Mouse (Mus musculus) cerebellum, postnatal 36 days (tissue): Measurements from ENCODE around the gene Cyp1a2.
A peak's percentile ranks its signal among the peaks of the same experiment; 100 is the strongest.

Source experiments
- DNase-seq, 2 experiments: peaks; one replicate each; pipeline ENCODE4 v3.0.0; 2021 to 2022; ENCODE audit warnings: mixed read lengths in 2 of 2

Cyp1a2 gene

DNA sequence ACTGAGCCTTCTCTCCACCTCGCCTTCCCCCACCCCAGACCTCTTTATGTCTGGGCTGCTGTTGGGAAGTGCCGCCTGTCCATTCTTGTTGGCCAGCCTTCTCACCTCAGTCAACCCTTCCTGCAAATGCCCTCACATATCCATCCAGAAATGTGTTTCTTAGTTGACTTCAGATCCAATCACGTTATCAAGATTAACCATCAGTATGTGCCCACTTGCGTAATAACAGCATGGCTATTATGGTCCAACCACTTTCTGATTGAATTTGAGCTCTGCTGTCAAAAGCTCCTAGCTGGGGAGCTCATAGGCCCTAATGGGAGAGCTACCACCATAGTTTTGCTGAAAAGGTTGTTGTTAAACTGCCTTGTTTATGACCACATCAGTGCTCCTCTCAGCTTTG lies 12.5 kb downstream of the Cyp1a2 start:
- DNase-seq, result no peak

DNA sequence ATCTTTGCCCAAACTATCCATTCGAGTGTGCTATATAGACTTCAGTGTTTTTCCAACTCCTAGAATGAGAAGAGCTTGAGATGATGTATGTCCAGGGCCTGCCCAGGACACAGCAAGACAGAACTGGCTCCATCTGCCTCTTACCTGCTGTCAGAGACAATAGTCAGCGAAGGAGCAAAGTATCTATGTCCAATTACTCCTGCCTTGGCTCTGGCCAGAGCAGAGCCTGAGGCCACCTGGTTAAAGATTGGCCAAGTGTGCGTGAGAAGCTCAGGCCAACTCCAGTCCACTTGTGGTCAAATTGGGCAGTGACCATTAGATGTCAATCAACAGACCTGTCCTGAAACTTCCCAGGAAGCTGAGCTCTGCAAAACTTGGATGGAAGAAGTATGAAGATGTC lies 13.9 kb downstream of the Cyp1a2 start:
- no peak for DNase-seq

DNA sequence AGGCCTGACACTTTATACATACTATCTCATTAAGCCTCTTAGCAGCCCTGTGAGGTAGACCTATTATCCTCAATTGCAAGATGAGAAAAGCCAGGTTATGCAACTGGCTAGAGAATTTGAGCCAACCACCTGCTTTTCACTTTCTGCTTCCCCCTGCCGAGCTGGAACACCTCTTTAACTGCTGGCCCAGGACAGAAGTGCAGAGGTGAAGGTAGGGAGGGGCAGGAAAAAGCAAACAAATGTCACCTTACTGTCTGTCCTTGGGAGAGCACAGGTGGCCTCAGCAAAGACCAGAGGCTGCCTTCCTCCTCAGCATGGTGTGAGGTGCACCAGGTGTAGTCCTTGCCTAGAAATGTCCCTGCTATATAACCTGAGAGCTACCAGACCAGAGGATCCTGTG lies 15.2 kb downstream of the Cyp1a2 start:
- DNase-seq, result no peak

DNA sequence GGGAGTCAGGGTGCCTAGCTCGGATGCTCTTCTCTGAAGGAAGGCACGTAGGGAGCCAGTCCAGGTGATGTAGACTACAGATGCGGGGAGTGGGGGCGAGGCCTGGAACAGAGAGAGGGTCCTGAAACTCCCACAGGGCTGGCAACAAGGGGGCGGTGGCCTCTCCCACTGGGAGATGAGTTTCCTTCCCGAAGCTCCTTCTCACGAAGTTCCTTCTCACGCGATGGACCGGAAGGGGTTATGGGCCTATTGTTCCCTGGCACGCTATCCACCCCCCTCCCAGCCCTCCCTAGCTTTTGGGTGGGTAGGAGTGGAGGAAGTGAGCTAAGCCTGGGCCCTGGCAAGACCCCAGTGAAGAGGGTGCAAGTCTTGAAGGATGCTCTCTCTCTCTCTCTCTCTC lies 15.7 kb downstream of the Cyp1a2 start:
- DNase-seq, result no peak

DNA sequence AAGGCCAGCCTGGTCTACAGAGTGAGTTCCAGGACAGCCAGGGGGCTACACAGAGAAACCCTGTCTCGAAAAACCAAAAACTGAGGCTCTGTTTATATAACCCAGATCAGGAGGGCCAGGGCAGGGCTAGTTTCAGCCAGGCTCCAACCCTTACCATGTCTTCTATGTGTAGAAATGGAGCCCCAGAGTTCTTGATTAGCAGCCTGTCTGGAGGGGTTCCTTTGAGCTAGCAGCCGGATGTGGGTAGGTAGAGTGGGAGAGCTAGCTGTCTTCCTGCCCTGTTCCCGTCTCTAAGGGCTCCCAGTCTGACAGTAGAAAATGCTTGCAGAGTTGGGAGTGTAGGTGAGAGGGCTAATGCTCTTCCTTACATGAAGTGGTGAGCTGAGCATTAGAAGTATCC lies 16.4 kb downstream of the Cyp1a2 start:
- no peak for DNase-seq

DNA sequence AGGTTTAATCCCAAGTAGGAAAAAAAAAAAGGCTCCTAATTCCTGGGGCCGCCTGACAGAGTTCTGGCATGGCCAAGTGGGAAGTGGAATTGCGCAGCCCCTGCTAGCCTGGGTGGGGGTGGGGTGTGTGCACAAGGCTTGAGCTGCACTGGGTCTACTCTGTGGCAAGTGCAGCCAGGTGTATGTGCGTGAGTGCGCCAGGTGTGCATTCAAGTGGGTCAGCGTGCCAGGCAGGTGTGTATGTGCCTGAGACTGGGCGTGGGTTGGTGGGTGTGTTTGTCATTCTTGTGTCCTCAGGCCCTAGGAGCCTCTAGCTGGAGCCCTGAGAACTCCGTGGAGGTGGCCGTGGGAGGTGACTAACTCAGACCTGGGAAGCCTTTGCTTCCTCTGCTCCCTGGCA lies 17.0 kb downstream of the Cyp1a2 start:
- DNase-seq, result no peak

DNA sequence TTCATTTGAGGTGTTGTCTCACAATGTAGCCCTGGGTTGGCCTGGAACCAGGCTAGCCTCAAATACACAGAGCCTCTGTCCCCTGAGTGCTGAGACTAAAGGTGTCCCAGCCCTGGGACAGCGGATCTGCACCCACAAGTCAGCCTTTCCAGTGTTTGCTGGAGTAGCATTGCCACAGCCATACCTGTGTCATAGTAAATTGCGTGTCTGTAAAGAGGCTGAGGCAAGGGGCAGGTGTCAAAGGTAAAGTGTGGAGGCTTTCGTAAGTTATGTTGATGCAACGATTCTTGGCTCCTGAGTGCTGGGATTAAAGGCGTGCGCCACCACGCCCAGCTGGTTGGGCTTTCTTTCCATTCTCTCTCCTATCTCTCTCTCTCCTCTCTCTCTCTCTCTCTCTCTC lies 18.9 kb downstream of the Cyp1a2 start:
- no peak for DNase-seq

DNA sequence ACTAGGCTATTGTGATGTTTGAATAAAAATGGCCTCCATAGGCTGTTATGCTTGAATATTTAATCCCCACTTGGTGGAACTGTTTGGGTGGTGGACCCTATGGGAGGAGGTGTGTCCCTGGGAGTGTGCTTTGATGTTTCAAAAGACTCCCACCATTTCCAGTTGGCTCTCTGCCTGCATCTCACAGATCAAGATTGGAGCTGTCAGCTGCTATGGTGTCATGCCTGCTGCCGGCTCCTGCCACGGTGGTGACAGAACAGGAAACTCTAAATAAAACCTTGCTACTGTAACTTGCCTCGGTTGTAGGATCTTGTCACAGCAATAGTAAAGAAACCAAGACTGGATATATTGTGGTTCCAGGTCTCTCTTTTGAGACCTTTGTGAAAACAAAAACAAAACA lies 22.0 kb downstream of the Cyp1a2 start:
- no peak for DNase-seq

DNA sequence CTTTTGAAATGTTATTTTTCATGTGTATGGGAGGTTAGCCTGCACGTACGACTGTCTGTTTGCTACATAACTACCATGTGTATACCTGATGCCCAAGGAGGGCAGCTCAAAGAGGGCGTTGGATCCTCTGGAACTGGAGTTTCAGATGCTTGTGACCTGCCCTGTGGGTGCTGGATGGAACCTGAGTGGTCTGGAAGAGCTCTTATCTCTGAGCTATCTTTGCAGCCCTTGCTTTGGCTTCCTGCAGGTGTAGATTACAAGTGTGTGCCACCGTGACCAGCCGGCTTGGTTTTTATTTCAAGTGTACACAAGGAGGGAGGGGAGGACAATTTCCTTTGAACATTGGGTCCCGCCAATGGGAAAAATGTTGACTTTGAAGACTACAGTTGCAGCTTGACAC lies 23.0 kb downstream of the Cyp1a2 start:
- DNase-seq, result no peak

DNA sequence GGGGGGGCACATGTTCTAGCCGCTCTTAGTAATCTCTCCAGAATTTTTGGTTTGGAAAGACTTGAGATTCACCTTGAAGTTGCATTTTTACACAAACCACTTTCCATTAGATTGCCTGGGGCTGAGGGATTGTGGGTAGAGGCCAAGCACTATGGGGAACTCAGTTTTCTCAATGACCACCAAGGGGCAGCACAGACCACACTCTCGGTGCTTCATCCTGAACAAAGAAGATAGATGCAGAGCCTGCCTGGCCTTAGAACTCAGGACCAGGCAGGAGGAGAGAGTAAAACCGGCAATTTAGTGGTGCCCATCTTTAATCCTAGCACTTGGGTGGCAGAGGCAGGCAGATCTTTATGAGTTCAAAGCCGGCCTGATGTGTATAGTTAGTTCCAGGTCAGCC lies 23.7 kb downstream of the Cyp1a2 start:
- DNase-seq, result peak; percentile 77 to 84

DNA sequence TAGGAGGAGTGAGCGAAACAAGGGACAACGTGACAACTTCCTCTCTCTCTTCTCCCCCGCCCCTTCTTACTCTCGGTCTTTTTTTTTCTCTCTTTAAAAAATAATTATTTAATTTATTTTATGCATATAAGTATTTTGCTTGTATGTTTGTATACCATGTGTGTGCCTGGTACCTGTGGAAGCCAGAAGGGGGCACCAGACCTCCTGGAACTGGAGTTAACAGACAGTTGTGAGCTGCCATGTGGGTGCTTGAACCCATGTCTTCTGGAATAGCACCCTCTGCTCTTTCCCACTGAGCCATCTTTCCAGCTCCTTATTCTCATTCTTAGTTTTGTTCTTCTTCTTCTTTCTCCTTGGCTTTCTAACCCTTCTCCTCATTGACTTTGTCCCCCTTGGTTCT lies 24.5 kb downstream of the Cyp1a2 start:
- DNase-seq, result no peak

DNA sequence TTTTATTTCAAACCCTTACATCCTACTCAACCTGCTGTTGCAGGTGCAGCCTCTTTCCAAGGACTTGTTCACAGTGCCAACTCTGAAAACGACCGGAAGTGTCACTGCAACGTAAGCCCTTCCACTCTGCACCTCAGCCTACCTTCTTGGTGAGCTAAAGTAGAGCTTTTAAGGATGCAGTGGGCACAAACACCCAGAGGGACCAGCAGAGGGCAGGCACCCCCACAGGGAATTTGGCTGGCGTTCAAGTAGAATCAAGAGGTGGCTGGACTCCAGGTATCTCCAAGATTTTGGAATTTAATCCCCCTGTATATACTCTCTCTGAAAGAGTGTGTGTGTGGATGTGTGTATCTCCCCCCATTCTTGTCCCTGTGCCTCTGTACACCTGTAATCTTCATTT lies 25.7 kb downstream of the Cyp1a2 start:
- DNase-seq, result no peak

DNA sequence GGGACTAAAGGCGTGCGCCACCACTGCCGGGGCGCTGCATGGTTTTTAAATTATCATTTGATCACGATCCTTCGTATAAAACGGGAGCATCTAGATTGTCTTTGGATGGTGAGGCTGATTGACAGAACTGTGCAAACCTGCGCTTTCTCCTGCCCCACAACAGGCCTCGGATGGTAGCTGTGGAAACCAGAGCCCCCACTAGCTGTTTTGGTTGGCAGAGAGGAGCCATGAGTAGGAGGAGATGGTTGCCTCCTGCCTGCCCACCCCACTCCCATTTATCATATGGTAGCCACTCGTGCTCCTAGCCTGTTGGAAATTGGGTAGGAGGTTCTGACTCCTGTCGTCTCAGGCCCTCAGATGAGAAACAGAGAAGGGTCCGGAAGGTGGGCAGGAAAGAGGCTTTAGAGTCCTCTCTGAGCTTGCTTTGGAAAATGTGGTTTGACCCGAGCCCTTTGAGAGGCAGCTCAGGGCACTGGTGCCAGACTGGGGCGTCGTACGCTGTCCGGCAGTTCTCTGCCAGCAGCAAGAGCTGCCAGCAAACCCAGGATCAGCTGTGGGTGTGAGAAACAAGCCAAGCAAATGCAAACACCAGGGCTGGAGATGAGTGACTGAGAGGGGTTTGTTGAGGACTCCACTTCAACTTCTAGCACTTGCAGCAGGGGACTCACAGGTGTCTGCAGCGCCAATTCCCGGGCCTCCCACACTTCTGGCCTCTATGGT lies 26.7 kb downstream of the Cyp1a2 start:
- no peak for DNase-seq

DNA sequence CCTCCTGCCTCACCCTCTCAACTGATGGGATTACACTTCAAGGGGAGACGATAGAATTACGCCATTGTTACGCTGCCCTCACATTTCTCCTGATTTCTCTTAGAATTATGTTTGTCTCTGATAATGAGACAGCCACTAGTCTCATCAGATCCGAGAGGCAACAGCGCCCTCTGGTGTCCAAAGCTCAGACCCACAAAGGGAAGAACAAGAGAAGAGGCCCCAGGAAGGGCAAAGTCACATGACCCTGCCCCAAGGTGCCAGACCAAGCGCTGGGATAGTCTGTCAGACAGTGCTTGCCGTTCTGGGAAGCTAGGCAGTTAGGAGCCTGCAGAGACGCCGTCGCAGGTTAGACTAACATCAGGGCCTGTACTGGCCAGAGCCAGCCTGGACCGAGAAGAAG lies 27.8 kb downstream of the Cyp1a2 start:
- peak; percentile 95 to 98 for DNase-seq

DNA sequence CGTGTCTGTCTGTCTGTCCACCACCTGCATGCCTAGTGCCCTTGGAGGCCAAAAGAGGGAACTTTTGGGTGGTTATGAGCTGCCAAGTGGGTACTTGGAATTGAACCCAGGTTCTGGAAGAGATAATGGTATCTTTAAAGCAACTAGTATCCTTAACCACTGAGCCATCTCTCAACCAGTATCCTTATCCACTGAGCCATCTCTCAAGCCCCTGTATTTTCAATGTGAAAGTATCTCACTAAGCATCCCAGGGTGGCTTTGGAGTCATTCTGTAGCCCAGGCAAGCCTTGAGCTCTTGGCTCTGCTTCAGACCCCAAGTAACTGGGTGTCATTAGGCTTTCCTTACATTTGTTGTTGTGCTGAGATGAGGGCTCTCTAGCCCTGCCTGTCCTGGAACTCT lies 28.5 kb downstream of the Cyp1a2 start:
- no peak for DNase-seq

DNA sequence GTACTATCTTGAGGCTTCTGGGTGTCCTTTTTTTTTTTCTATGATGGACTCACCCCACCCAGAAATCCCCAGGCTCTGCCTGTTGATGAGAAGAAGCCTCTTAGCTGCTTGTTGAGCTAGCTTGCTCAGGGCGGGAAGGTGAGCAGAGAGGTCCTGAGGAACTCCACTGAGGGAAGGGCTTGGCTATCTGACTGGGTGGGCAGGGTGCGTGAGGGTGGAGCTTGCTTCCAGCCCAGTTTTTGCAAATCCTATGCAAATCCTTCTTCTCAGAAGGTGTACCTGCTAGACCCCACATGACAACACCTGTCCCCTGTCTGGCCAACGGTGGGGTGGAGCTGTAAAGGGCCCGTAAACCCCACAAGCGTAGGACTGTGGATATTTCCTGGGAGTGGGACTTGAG lies 30.2 kb downstream of the Cyp1a2 start, which contains the start of gene Csk:
Gene Csk (minus strand): TSS at position 349 of the 400 bp plus-strand sequence.
- no peak for DNase-seq

DNA sequence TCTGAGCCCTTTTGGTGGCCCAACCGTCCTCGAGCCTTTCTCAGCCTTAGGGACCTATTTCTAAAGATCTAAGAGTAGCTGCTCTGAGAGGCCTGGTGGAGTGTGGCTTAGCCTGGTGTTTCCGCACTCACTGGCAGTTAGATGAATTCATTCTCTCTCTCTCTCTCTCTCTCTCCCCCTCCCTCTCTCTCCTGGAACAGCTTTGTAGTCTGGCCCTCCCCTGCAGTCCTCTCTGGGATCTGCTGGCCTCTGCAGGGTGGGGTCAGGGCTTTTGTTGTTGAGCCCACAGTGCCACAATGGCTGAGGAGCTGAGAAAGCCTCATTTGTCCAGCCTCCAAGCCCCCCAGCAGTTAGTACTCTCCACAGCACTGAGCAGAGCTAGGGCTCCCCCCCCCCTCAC lies 30.6 kb downstream of the Cyp1a2 start:
- no peak for DNase-seq

DNA sequence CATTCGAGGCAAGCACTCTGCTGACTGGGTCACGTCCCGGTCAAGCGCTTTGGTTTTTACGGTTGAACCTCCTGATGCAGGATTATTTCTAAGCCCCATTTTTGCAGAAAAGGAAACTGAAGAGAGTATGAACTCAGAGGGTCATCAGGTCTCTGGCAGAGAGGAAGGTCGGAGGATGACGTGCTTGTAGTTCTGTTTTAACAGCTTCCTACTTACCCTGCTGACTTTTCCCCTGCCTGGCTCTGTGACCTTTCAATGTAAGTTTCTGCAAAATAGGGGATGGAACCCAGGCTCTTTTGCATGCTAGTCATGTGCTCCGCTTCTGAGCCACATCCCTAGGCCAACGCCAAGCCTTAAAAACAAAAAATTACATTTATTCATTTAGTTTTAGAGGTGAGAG lies 31.2 kb downstream of the Cyp1a2 start:
- no peak for DNase-seq

DNA sequence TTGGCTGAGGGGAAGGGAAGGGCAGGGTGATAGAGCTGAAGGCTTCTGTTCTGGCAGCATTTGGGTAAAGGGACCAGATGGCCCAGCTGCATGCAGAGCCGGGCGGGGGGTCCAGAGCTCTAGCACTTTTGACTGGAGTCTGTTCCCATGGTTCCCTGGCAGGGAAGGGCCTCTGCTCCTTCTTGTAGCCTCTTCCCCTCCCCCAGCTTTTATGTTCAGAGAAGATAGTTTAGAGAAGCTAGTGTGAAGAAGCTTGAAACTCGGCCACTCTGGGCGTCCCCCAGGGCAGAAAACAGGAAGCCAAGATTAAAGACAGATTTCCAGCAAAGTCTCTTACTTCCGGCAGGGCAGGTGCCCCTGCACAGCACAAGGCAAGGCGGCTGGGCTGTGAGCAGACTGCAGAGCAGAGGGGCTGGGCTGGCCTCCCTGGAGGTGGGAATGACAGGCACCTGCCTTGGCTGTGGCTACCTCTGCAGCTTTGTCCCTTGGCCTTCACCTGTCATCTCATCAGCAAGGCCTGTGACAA lies 32.7 kb downstream of the Cyp1a2 start:
- peak in 1 of 2 experiments; percentile 46 for DNase-seq

DNA sequence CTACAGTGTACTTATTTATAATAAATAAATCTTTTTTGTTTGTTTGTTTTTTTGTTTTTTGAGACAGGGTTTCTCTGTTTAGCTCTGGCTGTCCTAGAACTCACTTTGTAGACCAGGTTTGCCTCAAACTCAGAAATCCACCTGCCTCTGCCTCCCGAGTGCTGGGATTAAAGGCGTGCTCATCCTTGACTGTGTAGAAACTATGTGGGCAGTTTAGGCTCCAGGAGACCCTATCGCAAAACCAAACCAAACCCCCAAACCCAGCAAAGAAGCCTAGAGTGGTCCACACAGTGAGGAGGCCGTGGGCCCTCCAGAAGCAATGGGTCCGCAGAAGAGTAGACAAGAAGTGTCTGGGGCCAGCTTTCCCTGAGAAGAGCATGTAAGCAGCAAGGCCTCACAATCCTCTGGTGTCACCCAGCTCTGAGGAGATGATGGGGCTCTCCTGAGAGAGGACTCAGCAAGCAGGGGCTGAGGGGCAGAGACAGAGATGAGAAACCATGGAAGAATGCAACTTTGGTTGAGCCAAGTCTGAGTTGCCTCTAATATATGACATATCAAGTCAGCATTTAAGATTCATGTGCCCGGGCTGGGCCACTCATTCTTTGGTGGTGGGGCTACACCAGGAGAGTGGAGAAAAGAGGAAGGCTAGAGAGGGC lies 33.2 kb downstream of the Cyp1a2 start:
- no peak for DNase-seq

DNA sequence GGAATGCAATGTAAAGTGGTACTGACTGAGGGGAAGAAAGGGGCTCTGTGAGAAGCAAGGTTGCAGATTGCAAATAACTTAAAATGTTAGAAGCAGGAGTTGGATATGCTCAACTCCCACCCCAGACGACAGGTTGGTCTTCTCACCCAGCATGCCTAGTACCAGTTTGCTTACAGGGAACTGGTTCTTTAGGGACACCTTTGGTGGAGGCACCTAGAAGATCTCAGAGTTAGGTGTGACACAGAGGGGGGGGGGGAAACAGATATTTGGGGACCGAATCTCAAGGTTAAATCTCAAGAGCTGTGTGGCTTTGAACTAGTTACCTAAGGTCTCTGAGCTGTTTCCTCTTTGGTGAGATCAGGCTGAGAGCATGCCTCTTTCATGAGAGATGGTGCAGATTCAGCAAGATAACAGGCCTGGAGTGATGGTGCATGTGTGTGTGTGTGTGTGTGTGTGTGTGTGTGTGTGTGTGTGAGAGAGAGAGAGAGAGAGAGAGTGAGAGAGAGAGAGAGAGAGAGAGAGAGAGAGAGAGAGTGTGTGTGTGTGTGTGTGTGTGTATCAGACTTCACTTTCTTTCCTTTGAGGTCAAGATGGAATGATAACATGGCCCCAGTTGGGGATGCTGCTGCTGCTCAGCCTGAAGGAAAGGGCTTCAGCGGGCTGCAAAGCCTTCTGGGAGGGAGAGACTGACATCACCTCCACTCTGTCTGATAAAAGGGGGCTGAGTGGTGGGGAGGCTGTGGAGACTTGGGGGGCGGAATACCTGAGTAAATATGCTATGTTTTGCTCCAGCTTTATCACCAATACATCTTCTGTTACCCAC lies 36.0 kb downstream of the Cyp1a2 start:
- DNase-seq, result no peak

DNA sequence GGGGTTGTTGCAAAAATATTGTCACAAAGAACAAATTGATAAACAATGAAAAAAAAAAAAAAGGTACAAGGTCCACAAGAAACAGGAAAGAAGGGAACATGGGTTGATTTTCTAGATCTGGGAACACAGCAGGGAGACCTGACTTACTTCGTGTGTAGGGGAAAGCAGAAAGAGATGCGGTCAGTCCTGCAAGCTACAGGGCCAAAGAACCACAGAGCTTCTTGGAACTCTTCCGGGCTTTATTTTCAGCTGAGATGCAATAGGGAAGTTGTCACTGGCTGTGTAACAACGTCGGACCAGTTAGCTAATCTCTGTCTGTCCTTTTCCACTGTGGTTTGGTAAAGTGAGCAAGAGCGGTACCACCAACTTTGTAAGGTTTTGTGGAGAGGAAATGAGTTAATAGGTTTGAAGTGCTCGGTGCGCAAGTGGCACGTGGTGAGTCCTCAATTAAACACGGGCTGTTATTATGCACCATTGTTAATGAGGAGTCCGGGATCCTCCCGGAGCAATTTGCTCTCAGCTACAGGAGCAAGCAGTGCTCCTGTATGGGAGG lies 36.9 kb downstream of the Cyp1a2 start:
- DNase-seq, result no peak
